Mouse (Mus musculus) ES-Bruce4 (cell line): Measurements from ENCODE around the gene Fgfr2. TPM values are rescaled to one million over a fixed set of nuclear protein-coding genes. Genes with fewer than 3 reads are reported as not detected.

Experiments
- H3K27ac ChIP-seq: 2 replicates; pipeline ENCODE4 v1.5.1; 2012; ENCODE audit warnings: low read length, inconsistent platforms; ENCODE audit not compliant: insufficient read depth
- H3K27me3 ChIP-seq: 2 replicates; pipeline ENCODE4 v1.6.1; 2012; ENCODE audit warnings: mild to moderate bottlenecking, low read length, inconsistent platforms; ENCODE audit not compliant: control insufficient read depth, poor library complexity, insufficient read depth, severe bottlenecking
- H3K36me3 ChIP-seq: 2 replicates; pipeline ENCODE4 v1.6.1; 2012; ENCODE audit warnings: inconsistent platforms, mild to moderate bottlenecking, low read length, moderate library complexity; ENCODE audit not compliant: control insufficient read depth, poor library complexity, insufficient read depth, severe bottlenecking
- H3K4me1 ChIP-seq: one replicate; pipeline ENCODE4 v1.8.1; 2011; ENCODE audit warnings: low read length; ENCODE audit not compliant: control insufficient read depth, insufficient read depth
- H3K4me3 ChIP-seq: 2 replicates; pipeline ENCODE4 v1.5.1; 2011; ENCODE audit warnings: low read depth, mild to moderate bottlenecking, low read length
- H3K9ac ChIP-seq: 2 replicates; pipeline ENCODE4 v1.6.1; 2012; ENCODE audit warnings: low read depth, mild to moderate bottlenecking, inconsistent platforms; ENCODE audit not compliant: poor library complexity, severe bottlenecking
- H3K9me3 ChIP-seq: replicated peaks from 2 replicates; pipeline ENCODE4 v1.6.1; 2012; ENCODE audit warnings: mild to moderate bottlenecking, low read length, inconsistent platforms; ENCODE audit not compliant: control insufficient read depth, poor library complexity, insufficient read depth, severe bottlenecking
- CTCF ChIP-seq: IDR thresholded peaks from one replicate; pipeline ENCODE4 v1.8.1; 2011; ENCODE audit warnings: low read depth, low read length
- EP300 ChIP-seq: IDR thresholded peaks from 2 replicates; pipeline ENCODE4 v1.6.1; 2011; ENCODE audit warnings: low read depth, low read length; ENCODE audit not compliant: insufficient read depth
- POLR2A ChIP-seq: IDR thresholded peaks from one replicate; pipeline ENCODE4 v1.8.1; 2011; ENCODE audit warnings: low read length; ENCODE audit not compliant: insufficient read depth
- polyA plus RNA-seq: library from polyadenylated mRNA; stranded (reverse); fragments of >200 nt; gene quantifications from 2 replicates; pipeline ENCODE4 v1.2.4, GENCODE M21; 2011; ENCODE audit warnings: low read depth; ENCODE audit not compliant: missing spikeins, insufficient read depth, insufficient read length

Gene Fgfr2
- polyA plus RNA-seq, 1 experiment, result 34.8 TPM

GRCm38 (mm10) chr7:132551351-132552126, 571.6 kb downstream of the Fgfr2 start:
- Histone ChIP-seq H3K4me1 (no peaks in the 10 kb centered on the region), H3K9ac (peak overlapping the region; percentile 38; the same call in 1 of the 2 replicates), H3K4me3 (peak overlapping the region; percentile 59), H3K27me3 (no peaks in the 10 kb centered on the region), H3K27ac (no peak overlapping the region), H3K36me3 (no peaks in the 10 kb centered on the region), H3K9me3 (no peaks in the 10 kb centered on the region)
- no peak for TF ChIP-seq EP300
- TF ChIP-seq POLR2A, result no peak
- peak; percentile 95 for TF ChIP-seq CTCF

- H3K36me3 ChIP-seq, result no peaks in the 10 kb centered on the region
- H3K27ac ChIP-seq, result no peak overlapping the region
- H3K9me3 ChIP-seq, result no peaks in the 10 kb centered on the region
- no peak overlapping the region for H3K9ac ChIP-seq
- H3K4me1 ChIP-seq, result no peaks in the 10 kb centered on the region
- no peaks in the 10 kb centered on the region for H3K27me3 ChIP-seq
- TF ChIP-seq CTCF (no peak), POLR2A (no peak), EP300 (no peak)
- no peak overlapping the region for H3K4me3 ChIP-seq
Measured at GRCm38 (mm10) chr7:132547126-132547525, 576.0 kb downstream of the Fgfr2 start.

- no peaks in the 10 kb centered on the region for H3K4me1 ChIP-seq
- TF ChIP-seq CTCF, result no peak
- TF ChIP-seq POLR2A, result no peak
- TF ChIP-seq EP300, result no peak
- no peaks in the 10 kb centered on the region for H3K36me3 ChIP-seq
- H3K27me3 ChIP-seq, result no peaks in the 10 kb centered on the region
- no peaks in the 10 kb centered on the region for H3K9me3 ChIP-seq
- no peak overlapping the region for H3K27ac ChIP-seq
- H3K4me3 ChIP-seq, result no peak overlapping the region
- H3K9ac ChIP-seq, result no peak overlapping the region
Measured at GRCm38 (mm10) chr7:132542427-132542826, 580.7 kb downstream of the Fgfr2 start.

- Histone ChIP-seq H3K9ac (no peak overlapping the region), H3K36me3 (no peaks in the 10 kb centered on the region), H3K4me1 (no peaks in the 10 kb centered on the region), H3K27ac (no peak overlapping the region), H3K9me3 (no peaks in the 10 kb centered on the region), H3K27me3 (no peaks in the 10 kb centered on the region), H3K4me3 (no peak overlapping the region)
- TF ChIP-seq CTCF (no peak), EP300 (no peak), POLR2A (no peak)
Measured at GRCm38 (mm10) chr7:132541566-132541965, 581.6 kb downstream of the Fgfr2 start.

- H3K9ac ChIP-seq, result no peak overlapping the region
- no peaks in the 10 kb centered on the region for H3K9me3 ChIP-seq
- no peaks in the 10 kb centered on the region for H3K4me1 ChIP-seq
- no peak overlapping the region for H3K4me3 ChIP-seq
- H3K27me3 ChIP-seq, result no peaks in the 10 kb centered on the region
- H3K36me3 ChIP-seq, result no peaks in the 10 kb centered on the region
- no peak for TF ChIP-seq EP300
- TF ChIP-seq POLR2A, result no peak
- no peak for TF ChIP-seq CTCF
- no peak overlapping the region for H3K27ac ChIP-seq
Measured at GRCm38 (mm10) chr7:132540597-132540996, 582.6 kb downstream of the Fgfr2 start.

- H3K9me3 ChIP-seq, result no peaks in the 10 kb centered on the region
- no peak overlapping the region for H3K4me3 ChIP-seq
- H3K4me1 ChIP-seq, result no peaks in the 10 kb centered on the region
- H3K27ac ChIP-seq, result no peak overlapping the region
- TF ChIP-seq CTCF (no peak), EP300 (no peak), POLR2A (no peak)
- H3K9ac ChIP-seq, result no peak overlapping the region
- no peaks in the 10 kb centered on the region for H3K27me3 ChIP-seq
- no peaks in the 10 kb centered on the region for H3K36me3 ChIP-seq
Measured at GRCm38 (mm10) chr7:132529206-132529605, 593.9 kb downstream of the Fgfr2 start.
